Mouse (Mus musculus) liver, embryonic 14.5 days (tissue): ENCODE data around the gene Six1. TPM values are rescaled to one million over a fixed set of nuclear protein-coding genes. Genes with fewer than 3 reads are reported as not detected.
"Not testable (repeated sequence)": the region's sequence is repeated elsewhere in the genome, so short reads cannot be mapped to it uniquely, and the experiment has no call there.

Source experiments
- ATAC-seq: fragments of 200-750 bp; cut with Nextera tagmentation; 2 replicates; pipeline ENCODE4 v1.8.0; 2017; ENCODE audit warnings: moderate number of reproducible peaks, mild to moderate bottlenecking, moderate library complexity; ENCODE audit not compliant: insufficient read depth
- DNase-seq, 3 experiments: peaks; one replicate each; pipeline ENCODE4 v3.0.0-alpha.2; 2012 to 2013; ENCODE audit warnings: low read depth in 3 of 3, low spot score in 3 of 3
- H3K27ac ChIP-seq: fragments of 300-500 bp; sonication (generic); 2 replicates; pipeline ENCODE4 v1.5.1; 2014; ENCODE audit warnings: moderate library complexity, mild to moderate bottlenecking, control low read depth, inconsistent platforms
- H3K27me3 ChIP-seq: fragments of 300-500 bp; sonication (generic); 2 replicates; pipeline ENCODE4 v1.6.1; 2014; ENCODE audit warnings: mild to moderate bottlenecking, low read length, moderate library complexity; ENCODE audit not compliant: control insufficient read depth, insufficient read depth
- H3K36me3 ChIP-seq: fragments of 300-500 bp; sonication (generic); replicated peaks from 2 replicates; pipeline ENCODE4 v1.6.1; 2014; ENCODE audit warnings: low read depth; ENCODE audit not compliant: control insufficient read depth, insufficient read depth
- H3K4me1 ChIP-seq, 2 experiments: fragments of 200-500 bp in 1 of 2; fragments of 300-500 bp in 1 of 2; sonication (generic) in 1 of 2; replicated peaks; 2 replicates each; pipeline ENCODE4 v1.6.1; 2012 to 2014; ENCODE audit warnings: antibody characterized with exemption in 1 of 2, inconsistent platforms in 1 of 2, low read length in 1 of 2; ENCODE audit not compliant: control insufficient read depth in 2 of 2, insufficient read depth in 2 of 2
- H3K4me2 ChIP-seq: fragments of 300-500 bp; sonication (generic); 2 replicates; pipeline ENCODE4 v1.6.1; 2014; ENCODE audit warnings: low read depth, mild to moderate bottlenecking, control low read depth, moderate library complexity
- H3K4me3 ChIP-seq, 2 experiments: fragments of 200-500 bp in 1 of 2; fragments of 300-500 bp in 1 of 2; sonication (generic) in 1 of 2; 2 replicates each; pipeline ENCODE4 v1.5.1; 2012 to 2014; ENCODE audit warnings: low read depth in 2 of 2, low read length in 2 of 2, mild to moderate bottlenecking in 2 of 2, control low read depth in 1 of 2, inconsistent platforms in 1 of 2, moderate library complexity in 1 of 2; ENCODE audit not compliant: insufficient read depth in 1 of 2
- H3K9ac ChIP-seq: fragments of 300-500 bp; sonication (generic); replicated peaks from 2 replicates; pipeline ENCODE4 v1.6.1; 2014; ENCODE audit warnings: mild to moderate bottlenecking, control low read depth, moderate library complexity
- H3K9me3 ChIP-seq: fragments of 300-500 bp; sonication (generic); 2 replicates; pipeline ENCODE4 v1.6.1; 2016; ENCODE audit warnings: low read length, mixed read lengths; ENCODE audit not compliant: control insufficient read depth
- CTCF ChIP-seq: IDR thresholded peaks from 2 replicates; pipeline ENCODE4 v1.5.1; 2016; ENCODE audit warnings: antibody characterized with exemption, low read depth, control low read depth
- EP300 ChIP-seq: IDR thresholded peaks from 2 replicates; pipeline ENCODE4 v1.6.1; 2016; ENCODE audit warnings: antibody characterized with exemption, low read depth
- WGBS: fragments of 180-500 bp; shearing (Covaris S2); extraction: QIAGEN DNeasy Blood & Tissue Kit; methylation state at CpG from one replicate; pipeline ENCODE4 v1.1.7; 2014; ENCODE audit not compliant: insufficient replicate concordance; 5-methylcytosine and 5-hydroxymethylcytosine counted together
- polyA plus RNA-seq, 2 experiments: library from polyadenylated mRNA; depleted of rRNA in 1 of 2; stranded (reverse) in 1 of 2; unstranded in 1 of 2; fragments of >200 nt; fragmentation: Nextera tagmentation in 1 of 2; extraction: Ambion mirVana in 1 of 2; gene quantifications; 2 replicates each; pipeline versions ENCODE4 v1.2.1 to v1.2.3; 2012 to 2014

Gene Six1
- polyA plus RNA-seq, 2 experiments: 0.07 TPM; not detected in 1

DNA sequence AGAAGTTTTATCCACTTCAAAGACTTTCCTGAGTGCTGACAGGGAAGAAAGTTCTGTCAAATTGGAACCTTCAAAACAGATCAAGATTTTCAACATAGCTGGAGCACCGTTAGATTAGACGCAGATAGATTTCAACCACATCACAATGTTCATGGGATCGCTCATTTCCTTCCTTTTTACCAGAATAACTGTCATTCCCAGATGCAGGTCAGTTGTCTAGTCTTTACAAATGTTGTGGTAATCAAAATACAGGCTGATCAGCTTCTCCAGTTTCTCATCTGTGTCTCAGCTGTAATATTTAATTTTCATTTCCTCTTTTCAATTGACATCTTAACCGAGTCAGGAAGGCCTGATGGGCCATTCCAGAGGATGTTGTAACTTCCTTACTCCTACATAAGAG is 30.1 kb upstream of the Six1 start:
- H3K9ac ChIP-seq: no peak overlapping the region
- WGBS: 31% methylated on average over 4 of the region's 4 CpGs

DNA sequence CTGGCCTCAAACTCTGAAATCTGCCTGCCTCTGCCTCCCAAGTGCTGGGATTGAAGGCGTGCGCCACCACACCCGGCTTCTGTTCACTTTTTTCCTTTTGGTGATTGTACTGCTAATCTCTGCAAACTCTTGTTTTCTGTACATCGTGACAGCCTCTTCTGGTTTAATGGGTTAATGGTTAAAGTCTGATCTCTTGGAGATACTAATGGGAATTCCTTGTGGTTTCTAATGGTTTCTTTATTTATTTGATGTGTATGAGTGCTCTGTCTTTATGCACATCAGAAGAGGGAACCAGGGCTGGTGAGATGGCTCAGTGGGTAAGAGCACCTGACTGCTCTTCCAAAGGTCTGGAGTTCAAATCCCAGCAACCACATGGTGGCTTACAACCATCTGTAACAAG is 28.1 kb upstream of the Six1 start:
- H3K9me3 ChIP-seq, H3K4me3 ChIP-seq, H3K4me1 ChIP-seq, H3K36me3 ChIP-seq, DNase-seq, H3K27ac ChIP-seq, H3K27me3 ChIP-seq, H3K4me2 ChIP-seq, ATAC-seq, H3K9ac ChIP-seq: not testable (repeated sequence)
- WGBS: 75% methylated on average over 4 of the region's 4 CpGs

More for the DNA sequence above, 30.1 kb upstream of the Six1 start:
- no peak for DNase-seq
- H3K27ac ChIP-seq: no peak overlapping the region
- H3K36me3 ChIP-seq: no peaks in the 10 kb centered on the region
- H3K4me1 ChIP-seq: peaks cover 5 to 6% of the 10 kb centered on the region in 2 experiments
- no peak overlapping the region for H3K4me2 ChIP-seq
- no peaks in the 10 kb centered on the region for H3K27me3 ChIP-seq
- no peak for TF ChIP-seq EP300
- TF ChIP-seq CTCF: no peak
- ATAC-seq: no peak
- no peaks in the 10 kb centered on the region for H3K9me3 ChIP-seq
- H3K4me3 ChIP-seq: no peak overlapping the region

DNA sequence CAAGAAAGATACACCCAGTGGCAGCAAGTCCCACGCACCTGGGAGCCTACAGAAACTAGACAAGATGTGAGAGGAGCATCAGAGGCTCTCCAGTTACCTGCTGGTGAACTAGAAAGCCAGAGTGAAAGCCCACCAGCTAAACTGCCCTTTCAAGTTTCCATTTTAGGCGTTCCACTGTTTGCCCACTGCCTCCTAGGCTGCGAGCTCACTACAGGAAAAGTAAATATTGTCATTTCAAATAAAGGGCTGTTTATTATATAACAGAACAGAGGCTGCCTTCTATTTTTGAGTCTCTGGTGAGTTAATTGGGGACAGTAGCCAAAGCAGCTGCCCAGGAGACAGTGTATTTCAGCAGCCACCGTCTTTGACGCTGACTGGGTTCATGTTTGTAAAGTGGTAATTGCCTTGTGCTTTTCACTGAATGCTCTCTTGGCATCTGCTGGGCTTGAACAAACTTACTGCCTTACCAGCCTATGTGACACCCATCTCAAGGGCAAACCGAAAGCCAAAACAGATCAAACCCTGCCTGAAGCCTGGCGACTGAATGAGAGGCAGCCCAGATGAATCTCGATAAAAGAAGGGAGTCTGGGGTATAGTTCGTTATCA is 7.2 kb upstream of the Six1 start:
- H3K27me3 ChIP-seq: peaks cover 10% of the 10 kb centered on the region
- H3K36me3 ChIP-seq: no peaks in the 10 kb centered on the region
- no peaks in the 10 kb centered on the region for H3K9me3 ChIP-seq
- no peak for TF ChIP-seq EP300
- no peak for TF ChIP-seq CTCF
- ATAC-seq (no peak), DNase-seq (no peak)
- H3K4me1 ChIP-seq: no peaks in the 10 kb centered on the region
- no peak overlapping the region for H3K4me3 ChIP-seq
- WGBS: 52% methylated on average over 9 of the region's 9 CpGs
- H3K27ac ChIP-seq: no peak overlapping the region
- H3K4me2 ChIP-seq: no peak overlapping the region
- H3K9ac ChIP-seq: no peak overlapping the region

DNA sequence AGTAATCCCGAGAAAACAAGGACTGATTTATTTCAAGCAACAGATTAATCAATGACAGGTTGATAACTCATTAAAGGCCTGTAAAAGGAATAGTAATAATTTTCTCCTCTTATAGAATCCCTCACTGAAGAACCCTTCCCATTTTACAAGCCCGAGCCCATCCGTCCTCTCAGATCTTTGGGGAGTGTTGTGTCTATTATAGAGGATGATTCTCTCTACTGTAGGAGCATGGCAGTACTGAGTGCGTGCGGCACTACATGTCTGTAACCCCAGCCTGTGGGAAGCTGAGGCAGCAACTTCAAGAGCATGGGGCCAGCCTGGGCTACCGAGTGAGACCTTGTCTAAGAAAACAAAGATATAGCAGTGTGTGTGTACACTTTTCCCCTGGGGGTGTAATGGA is 3.8 kb upstream of the Six1 start:
- ATAC-seq: no peak
- Histone ChIP-seq H3K9me3 (no peaks in the 10 kb centered on the region), H3K36me3 (no peaks in the 10 kb centered on the region), H3K27me3 (peaks cover 45% of the 10 kb centered on the region), H3K4me1 (no peaks in the 10 kb centered on the region), H3K4me3 (no peak overlapping the region), H3K4me2 (no peak overlapping the region), H3K9ac (no peak overlapping the region), H3K27ac (no peak overlapping the region)
- TF ChIP-seq CTCF: no peak
- TF ChIP-seq EP300: no peak
- DNase-seq: no peak
- 72% methylated on average over 6 of the region's 6 CpGs for WGBS

DNA sequence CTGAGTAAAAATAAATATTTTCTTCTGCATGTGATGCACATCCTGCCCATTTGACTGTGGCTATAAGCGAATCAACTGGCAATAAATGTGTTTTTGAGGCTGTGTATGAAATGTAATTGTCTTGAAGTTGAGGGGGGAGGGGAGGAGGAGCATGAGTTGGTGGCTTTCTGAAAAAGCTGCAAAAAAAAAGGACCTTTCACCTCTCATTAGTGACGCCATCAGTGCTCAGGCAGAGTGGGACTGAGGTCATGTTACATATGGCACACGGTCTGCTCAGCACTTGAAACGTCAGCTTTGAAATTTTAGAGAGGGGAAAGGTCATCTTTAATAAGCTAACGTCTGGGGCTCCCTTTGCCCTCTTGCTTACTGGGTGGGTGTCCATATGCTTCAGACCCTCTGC is 1.8 kb upstream of the Six1 start:
- no peaks in the 10 kb centered on the region for H3K4me1 ChIP-seq
- WGBS: 14% methylated on average over 5 of the region's 5 CpGs
- no peak for ATAC-seq
- H3K9ac ChIP-seq: no peak overlapping the region
- TF ChIP-seq EP300 (no peak), CTCF (no peak)
- no peak for DNase-seq
- H3K27me3 ChIP-seq: peaks cover 65% of the 10 kb centered on the region
- no peak overlapping the region for H3K4me2 ChIP-seq
- H3K9me3 ChIP-seq: no peaks in the 10 kb centered on the region
- H3K27ac ChIP-seq: no peak overlapping the region
- H3K4me3 ChIP-seq: no peak overlapping the region
- no peaks in the 10 kb centered on the region for H3K36me3 ChIP-seq
